Mouse (Mus musculus): ENCODE results near the gene Inppl1.

Inppl1 gene

DNA sequence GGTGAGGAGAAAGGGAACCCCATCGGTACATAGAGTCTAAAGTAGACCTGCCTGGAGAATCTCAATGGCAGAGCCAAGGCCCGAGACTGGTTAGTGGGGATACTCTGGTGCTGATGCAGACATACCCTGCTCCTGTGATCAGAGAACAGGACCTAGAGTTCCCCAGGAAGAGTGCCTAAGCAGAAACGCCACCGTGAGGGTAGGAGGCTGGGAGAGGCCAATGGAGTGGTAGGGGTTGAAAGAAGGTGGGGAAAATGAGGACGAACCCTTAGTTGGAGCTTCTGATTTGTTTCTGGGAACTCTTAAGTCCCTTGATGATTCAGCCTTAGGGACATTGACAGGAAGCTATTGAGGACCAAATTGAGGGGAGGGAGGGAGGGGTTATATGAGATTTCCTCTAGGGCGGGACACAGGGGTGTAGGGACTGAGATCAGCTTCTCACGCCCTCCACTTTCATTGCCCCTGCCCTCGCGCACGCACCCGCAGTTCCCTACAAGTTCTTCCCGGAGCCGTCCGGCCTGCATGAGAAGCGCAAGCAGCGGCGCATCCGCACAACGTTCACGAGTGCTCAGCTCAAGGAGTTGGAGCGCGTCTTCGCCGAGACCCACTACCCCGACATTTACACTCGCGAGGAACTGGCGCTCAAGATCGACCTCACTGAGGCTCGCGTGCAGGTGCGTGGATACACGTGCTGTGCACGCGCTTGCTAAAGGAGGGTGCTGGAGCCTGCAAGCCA, 17.6 kb downstream of the Inppl1 start:
- in situ Hi-C loops (cut with MboI; ENCODE audit: low pct_unique_long_range_greater_than_20kb in 1 of 2, low sequenced_read_pairs in 2 of 2, unreplicated experiment in 1 of 2): loop anchor here in 1 of 2 experiments (10.0 kb wide), 1 partner anchor 156 kb away; the partner anchor contains the start of gene Clpb

DNA sequence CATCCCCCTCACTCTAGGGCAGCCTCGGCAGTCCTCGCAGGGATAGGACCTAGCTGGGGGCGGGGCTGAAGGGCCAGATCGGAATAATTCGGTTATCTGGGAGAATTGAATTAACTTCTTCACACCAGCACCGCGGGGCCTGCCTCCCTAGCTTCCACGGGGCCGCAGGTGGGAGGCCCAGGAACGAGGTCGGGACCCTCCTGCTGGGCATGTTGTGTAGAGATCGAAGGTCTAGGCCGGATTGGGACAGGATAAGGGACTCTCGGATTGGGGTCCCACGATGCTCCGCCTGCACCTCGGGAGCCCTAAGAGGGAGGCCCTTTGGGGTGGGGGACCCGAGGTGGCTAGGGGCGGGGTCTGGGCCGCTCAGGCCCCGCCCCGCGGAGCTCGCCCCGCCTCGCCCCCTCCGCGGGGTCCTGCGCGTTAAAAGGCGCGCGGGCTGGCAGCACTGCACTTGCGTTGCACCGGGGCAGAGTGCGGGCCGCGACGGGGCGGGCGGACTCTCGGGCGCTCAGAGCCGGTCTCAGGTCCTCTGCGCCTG, 20.1 kb downstream of the Inppl1 start, which contains the start of gene Phox2a:
Gene Phox2a (plus strand): TSS at position 453 of the 541 bp plus-strand sequence.
- in situ Hi-C loops (cut with MboI; ENCODE audit: low pct_unique_long_range_greater_than_20kb in 1 of 2, low sequenced_read_pairs in 2 of 2, unreplicated experiment in 1 of 2): no loop called here

DNA sequence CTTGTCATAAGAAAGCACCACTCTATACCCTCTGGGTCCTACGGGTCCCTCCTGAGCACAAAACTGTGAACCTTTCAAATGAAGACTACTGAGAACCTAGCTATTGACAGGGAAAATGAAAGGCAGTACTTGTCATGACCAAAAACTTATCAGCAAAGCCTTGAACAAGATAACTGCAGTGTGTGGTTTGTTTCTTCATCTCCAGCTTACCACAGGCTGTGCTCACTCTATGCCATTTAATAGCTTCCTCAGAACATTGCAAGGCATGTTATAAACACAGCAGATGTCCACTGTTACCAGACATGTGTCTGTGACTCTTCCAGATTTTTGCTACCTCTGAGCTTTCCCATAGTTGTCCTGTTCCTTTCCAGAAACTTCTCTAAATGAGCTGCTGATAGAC, 61.0 kb downstream of the Inppl1 start:
- in situ Hi-C loops (cut with MboI; ENCODE audit: low pct_unique_long_range_greater_than_20kb in 1 of 2, low sequenced_read_pairs in 2 of 2, unreplicated experiment in 1 of 2): no loop called here

DNA sequence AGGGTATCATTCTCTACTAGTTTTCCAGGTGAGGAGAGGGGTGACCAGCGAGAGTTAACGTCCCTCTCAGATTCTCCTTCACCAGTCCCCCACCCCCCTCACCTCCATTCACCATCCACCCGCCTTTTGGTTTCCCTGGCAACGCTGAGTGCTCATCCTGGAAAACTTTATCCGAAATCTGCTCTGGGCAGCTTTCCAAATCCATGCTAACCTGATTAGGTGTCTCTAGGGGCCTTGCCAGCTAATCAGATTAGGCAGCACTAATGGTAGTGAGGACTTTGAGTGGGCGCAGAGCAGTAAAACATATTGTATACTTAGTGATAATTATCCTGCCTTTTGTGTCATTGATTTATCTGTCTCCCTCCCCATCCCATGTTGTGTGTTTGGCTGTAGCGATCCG, 65.3 kb downstream of the Inppl1 start:
- in situ Hi-C loops (cut with MboI; ENCODE audit: low pct_unique_long_range_greater_than_20kb in 1 of 2, low sequenced_read_pairs in 2 of 2, unreplicated experiment in 1 of 2): no loop called here
